Mouse (Mus musculus) cerebellum, adult 2 months (tissue): ENCODE measurements around the gene Lime1.

ENCODE experiments used
- CTCF ChIP-seq: fragments of 200-500 bp; IDR thresholded peaks from 2 replicates; pipeline ENCODE4 v1.5.1; 2011; ENCODE audit warnings: low read depth, mild to moderate bottlenecking, control low read depth, low read length, moderate library complexity, borderline replicate concordance; ENCODE audit not compliant: insufficient read depth
- POLR2A ChIP-seq: fragments of 200-500 bp; IDR thresholded peaks from 2 replicates; pipeline ENCODE4 v1.6.1; 2011; ENCODE audit warnings: low read length, control low read depth, borderline replicate concordance; ENCODE audit not compliant: insufficient read depth

GRCm38 (mm10) chr2:181381631-181382306, 1.9 kb downstream of the Lime1 start:
- no peak for TF ChIP-seq CTCF
- TF ChIP-seq POLR2A, result no peak
